Mouse (Mus musculus): ENCODE results near the gene Gtf2b. TPM values are rescaled to one million over a fixed set of nuclear protein-coding genes. Genes with fewer than 3 reads are reported as not detected.

Gene Gtf2b
- 101 to 117 TPM (median 102 TPM) in 4 replicates for total RNA-seq (2023)

GRCm38 (mm10) chr3:142764995-142765777, at the start of gene Gtf2b:
Gtf2b (plus strand) TSS chr3:142765045.

Other genes with a start within 250 kb of the Gtf2b start
- gene Gbp7, start 234.7 kb upstream of the Gtf2b start, total RNA-seq (2023): 14.8 to 17.6 TPM (median 15.5 TPM) in 4 replicates
- 41.4 to 45.1 TPM (median 43.7 TPM) in 4 replicates for gene Gbp3, start 205.0 kb upstream of the Gtf2b start, total RNA-seq (2023)
- 0.26 TPM in 1 of 4 replicates, not detected in the others for gene Gbp2b, start 170.2 kb upstream of the Gtf2b start, total RNA-seq (2023)
- 7.1 to 9.7 TPM (median 7.4 TPM) in 4 replicates for gene Gbp2, start 144.4 kb upstream of the Gtf2b start, total RNA-seq (2023)
- gene Kyat3, start 64.0 kb upstream of the Gtf2b start, total RNA-seq (2023): 5.1 to 8.9 TPM (median 6.8 TPM) in 4 replicates
- 72.6 to 77.6 TPM (median 74.8 TPM) in 4 replicates for gene Pkn2, start 117.0 kb downstream of the Gtf2b start, total RNA-seq (2023)

Measured in B cell, adult 62 days (primary cell).